Mouse (Mus musculus) ovary, postnatal 14 days (tissue): ENCODE data around the gene Pdia3.
"Not testable (repeated sequence)": the region's sequence is repeated elsewhere in the genome, so short reads cannot be mapped to it uniquely, and the experiment has no call there.

Source experiments
- DNase-seq: peaks from one replicate; pipeline ENCODE4 v3.0.0; 2022; ENCODE audit warnings: low spot score

Pdia3 gene

DNA sequence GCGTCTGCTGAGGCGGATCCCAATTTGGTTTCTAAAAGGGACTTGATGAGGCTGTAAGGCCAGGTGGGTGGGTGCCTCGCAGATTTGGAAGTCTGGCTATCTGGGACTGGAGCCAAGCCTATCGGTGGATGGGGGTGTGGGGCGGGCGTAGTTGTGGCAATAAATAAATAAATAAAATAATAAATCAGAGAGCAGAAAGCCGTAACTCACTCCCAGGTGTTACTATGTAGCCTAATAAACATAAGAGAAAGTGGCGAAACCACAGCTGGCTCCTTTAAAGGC, 29.4 kb downstream of the Pdia3 start:
- DNase-seq: no peak

GRCm38 (mm10) chr2:121444178-121444577, 30.6 kb downstream of the Pdia3 start, which contains the start of gene Ell3:
Ell3 (minus strand) TSS chr2:121444278.
- no peak for DNase-seq

DNA sequence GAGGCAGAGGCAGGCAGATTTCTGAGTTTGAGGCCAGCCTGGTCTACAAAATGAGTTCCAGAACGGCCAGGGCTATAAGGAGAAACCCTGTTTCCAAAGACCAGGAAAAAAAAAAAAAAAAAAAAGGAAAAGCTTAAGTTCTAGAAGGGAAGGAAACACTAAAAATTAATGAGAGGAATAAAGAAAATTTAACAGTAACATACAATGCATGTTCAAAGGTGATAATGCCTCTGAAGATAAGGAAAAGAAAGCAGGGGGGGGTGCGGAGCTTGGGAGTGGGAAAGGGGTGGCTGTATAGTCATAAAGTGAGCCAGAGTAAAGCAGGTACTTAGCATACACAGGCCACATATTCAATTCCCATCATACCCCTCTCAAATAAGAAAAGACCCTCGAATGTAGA, 31.5 kb downstream of the Pdia3 start:
- DNase-seq: no peak

DNA sequence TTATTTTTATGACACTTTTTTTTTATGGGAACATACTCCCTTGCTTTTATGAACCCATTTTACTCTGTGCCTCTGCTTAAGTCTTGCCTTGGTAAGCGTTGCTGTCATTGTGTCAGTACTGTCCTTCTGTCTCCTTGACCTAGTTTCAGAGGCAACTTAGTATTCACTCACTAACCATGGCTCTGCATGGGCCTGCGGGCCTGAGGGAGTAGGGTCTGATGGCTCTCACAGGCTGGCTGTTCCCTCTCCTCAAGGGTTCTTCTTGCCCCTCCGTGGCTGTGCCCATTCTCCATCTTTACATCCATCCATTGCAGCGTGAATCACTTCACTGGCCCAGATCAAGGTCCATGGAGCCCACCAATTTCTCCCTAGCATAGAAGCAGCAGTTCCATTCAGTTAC, 32.9 kb downstream of the Pdia3 start:
- no peak for DNase-seq

DNA sequence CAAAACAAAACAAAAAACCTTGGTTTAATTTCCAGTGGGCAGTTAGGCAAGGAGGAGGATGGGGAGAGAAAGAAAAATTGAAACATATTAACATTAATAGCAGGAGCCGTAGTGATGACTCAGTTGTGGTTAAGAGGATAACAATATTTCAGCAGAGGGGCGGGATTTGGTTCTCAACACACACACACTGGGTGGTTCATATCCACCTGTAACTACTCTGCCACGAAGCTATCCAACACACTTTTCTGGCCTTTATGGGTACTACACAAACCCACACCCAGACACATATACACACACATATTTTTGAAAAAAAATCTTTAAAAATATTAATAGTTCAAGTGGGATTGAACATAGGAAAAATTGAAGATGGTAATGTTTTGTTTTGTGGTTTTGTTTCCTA, 33.4 kb downstream of the Pdia3 start:
- DNase-seq: no peak

- DNase-seq: peak; percentile 17
Measured at GRCm38 (mm10) chr2:121448136-121448535, 34.6 kb downstream of the Pdia3 start.

- peak; percentile 95 for DNase-seq
Measured at GRCm38 (mm10) chr2:121448739-121449535, 35.4 kb downstream of the Pdia3 start, which contains the start of gene Serf2. Serf2 (plus strand) TSS chr2:121449195.

GRCm38 (mm10) chr2:121449545-121450011, 36.0 kb downstream of the Pdia3 start:
- DNase-seq: no peak

DNA sequence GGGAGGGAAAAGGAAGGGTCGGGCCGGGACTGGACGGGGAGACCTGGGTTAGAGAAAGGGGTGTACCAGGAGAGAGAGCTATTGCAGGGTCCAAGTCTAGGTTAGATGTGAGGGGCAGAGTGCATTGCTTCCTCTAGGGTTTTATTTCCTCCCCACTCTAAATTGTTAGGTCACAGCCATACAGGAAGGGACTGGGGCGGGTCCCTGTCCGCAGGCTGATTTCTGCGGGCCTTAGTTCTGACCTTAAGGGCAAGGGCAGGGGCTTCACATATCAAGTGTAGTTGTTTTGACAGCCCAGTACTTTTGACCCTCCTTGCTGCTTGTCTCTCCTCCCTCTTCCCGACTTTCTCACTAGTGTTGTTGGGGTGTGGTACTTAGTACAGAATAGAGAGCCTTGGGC, 36.5 kb downstream of the Pdia3 start:
- no peak for DNase-seq

- DNase-seq: no peak
Measured at GRCm38 (mm10) chr2:121452361-121452760, 38.8 kb downstream of the Pdia3 start.

GRCm38 (mm10) chr2:121452990-121453389, 39.4 kb downstream of the Pdia3 start, which contains the start of gene Hypk:
Hypk (plus strand) TSS chr2:121453290.
- DNase-seq: no peak

DNA sequence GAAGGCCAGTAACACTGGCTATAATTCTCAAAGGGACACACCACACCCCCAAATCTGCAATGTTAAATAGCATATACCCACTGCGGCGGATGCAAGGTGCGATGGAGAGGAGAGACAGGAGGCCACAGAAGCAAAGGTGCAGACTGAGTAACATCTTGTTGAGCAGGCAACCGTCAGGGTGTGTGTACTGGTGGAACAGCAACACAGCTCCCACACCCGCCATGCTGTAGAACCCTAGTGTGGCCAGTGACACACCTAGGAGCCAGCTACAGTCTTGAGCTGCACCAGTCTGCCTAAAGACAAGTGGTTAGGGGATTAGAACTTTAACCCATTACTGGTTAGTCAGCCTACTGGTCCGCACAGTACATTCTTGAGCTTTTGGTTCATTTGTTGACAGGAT, 40.3 kb downstream of the Pdia3 start:
- DNase-seq: no peak

DNA sequence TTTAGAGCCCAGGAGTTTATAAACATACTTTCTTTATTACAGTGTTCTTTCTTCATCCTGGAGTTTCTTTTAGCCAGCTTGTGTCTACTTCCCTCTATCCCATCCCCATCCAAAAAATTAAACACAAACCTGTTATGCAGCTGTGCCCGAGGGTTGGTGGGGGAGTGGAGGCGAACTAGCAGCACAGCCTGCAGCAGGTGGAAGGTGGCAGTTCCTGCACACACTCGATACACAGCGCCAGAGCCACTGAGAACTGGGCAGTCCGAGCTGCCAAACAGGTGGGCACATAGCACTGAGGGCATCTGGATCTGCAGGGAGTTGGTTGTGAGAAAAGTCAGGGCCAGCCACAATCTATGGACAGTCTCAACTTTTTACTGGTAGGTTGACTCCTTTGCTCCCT, 42.0 kb downstream of the Pdia3 start:
- no peak for DNase-seq

- peak; percentile 76 for DNase-seq
Measured at GRCm38 (mm10) chr2:121456692-121457642, 43.4 kb downstream of the Pdia3 start, which contains the start of gene Serinc4. Serinc4 (minus strand) TSS chr2:121456781.

DNA sequence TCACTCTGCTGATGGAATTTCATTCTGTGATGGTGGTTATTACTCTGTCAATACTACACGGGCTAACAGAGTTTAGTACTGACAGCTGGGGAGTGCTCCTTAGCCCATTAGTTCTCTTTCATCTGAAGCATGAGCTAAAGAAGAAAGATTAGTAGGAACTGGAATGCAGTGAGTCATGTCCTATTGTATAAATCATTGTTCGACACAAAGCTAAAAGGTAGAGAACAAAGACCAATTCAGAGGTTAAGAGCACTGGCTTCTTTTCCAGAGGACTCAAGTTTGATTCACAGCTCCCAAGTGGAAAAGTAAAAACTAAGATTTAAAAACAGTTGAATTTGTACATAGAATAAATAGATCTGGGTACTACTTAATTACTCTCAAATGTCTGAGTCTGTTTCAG, 46.5 kb downstream of the Pdia3 start:
- no peak for DNase-seq

DNA sequence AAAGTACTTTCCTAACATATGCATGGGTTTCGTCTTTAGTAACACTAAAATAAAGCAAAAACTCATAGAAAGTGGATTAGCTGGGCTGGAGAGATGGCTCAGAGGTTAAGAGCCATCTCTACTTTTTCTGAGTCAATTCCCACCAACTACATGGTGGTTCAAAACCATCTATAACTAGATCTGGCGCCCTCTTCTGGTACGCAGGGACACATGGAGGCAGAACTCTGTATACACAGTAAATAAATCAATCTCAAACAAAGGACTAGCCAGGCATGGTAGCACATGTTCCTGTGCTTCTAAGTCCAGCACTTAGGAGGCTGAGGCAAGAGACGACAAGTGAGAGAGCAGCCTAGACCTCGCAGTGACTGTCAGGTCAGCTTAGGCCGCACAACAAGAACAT, 55.4 kb downstream of the Pdia3 start:
- not testable (repeated sequence) for DNase-seq

DNA sequence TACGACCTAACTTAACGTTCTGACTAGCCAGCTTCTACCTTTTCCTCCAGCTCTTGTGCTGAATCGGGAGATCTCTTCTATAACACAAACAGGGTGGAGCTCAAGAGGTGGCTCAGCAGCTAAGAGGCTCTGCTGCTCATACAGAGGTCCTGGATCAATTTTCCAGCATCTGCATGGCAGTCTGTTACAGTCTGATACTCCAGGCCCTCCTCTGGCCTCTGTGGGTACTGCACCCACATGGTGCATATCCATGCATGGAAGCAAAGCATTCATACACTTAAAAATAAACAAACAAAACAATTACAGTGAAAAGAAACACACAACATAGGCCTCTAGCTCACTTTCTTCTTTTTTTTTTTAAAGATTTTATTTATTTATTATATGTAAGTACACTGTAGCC, 59.2 kb downstream of the Pdia3 start:
- not testable (repeated sequence) for DNase-seq

GRCm38 (mm10) chr2:121473301-121474179, 60.0 kb downstream of the Pdia3 start, which contains the start of gene Mfap1b:
Mfap1b (minus strand) TSS chr2:121474067.
- peak; percentile 48 for DNase-seq

DNA sequence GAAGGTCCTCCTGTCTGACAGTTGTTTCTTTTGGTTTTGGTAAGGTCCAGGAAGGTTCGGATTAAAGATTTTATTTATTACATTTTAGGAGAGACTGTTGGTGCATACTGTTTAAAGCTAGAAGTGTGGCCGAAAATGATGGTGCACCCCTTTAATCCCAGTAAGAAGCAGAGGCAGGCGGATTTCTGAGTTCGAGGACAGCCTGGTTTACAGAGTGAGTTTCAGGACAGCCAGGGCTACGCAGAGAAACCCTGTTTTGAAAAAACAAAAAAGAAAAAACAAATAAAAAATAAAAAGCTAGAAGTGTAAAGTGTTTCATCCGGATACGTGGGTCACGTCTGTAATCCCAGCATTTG, 60.6 kb downstream of the Pdia3 start:
- DNase-seq: no peak

DNA sequence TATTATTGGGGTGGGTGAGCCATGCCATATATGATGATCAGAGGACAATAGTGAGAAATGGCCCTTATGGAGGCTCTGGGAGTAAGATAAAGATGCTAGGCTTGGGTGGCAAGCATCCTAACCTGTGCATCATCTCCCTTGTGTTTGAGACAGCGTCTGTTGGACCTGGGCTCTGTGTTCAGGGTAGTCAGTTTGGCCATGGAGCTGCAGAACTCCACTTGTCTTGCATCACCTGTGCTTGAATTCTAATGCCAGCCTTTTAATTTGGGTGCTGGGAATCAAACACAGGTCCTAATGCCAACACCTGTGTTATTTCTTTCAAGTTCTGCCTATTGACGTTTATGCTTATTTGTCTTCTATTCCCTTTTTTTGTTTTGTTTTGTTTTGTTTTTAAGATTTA, 61.7 kb downstream of the Pdia3 start:
- not testable (repeated sequence) for DNase-seq

DNA sequence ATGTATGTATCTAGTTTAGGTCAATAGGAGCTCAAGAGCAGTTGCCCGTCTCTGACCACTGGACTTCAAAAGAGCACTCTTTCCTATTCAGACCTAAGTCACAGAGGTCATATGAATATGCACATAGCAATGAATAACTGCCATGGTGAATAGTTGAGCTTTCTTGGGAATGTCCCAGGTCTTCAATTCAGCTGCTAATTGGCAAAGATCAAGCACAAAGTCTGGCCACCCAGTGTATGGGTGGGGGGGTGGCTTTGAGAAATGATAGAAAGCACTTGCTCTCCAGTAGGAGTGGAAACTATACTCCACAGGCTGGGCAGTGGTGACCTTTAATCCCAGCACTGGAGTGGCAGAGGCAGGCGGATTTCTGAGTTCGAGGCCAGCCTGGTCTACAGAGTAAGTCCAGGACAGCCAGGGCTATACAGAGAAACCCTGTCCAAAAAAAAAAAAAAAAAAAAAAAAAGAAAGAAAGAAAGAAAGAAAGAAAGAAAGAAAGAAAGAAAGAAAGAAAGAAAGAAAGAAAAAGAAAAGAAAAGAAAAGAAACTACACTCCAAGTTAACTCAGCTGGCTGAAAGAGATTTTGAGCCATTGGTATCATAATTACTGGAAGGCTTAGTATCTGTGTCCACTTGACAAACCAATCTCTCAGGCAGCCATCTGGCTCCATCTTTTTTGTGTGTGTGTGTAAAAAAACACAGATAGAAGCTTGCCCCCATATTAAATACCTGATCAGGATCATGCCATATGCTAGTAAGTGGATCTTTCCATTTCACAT, 64.1 kb downstream of the Pdia3 start:
- DNase-seq: no peak
